Mouse (Mus musculus) CH12.LX (cell line): ENCODE results near the gene Gm45837.

Source experiments
- POLR2A ChIP-seq: IDR thresholded peaks from 2 replicates; pipeline ENCODE4 v1.6.1; 2011; ENCODE audit warnings: low read depth, mild to moderate bottlenecking, improper control_type of control experiment, low read length
- UBTF ChIP-seq: IDR thresholded peaks from 2 replicates; pipeline ENCODE4 v1.6.1; 2012; ENCODE audit warnings: low read depth, mild to moderate bottlenecking, inconsistent platforms, low read length, improper control_type of control experiment, moderate library complexity
- ZKSCAN1 ChIP-seq: IDR thresholded peaks from 2 replicates; pipeline ENCODE4 v1.6.1; 2012; ENCODE audit warnings: low read depth, inconsistent platforms, low read length, improper control_type of control experiment, borderline replicate concordance

DNA sequence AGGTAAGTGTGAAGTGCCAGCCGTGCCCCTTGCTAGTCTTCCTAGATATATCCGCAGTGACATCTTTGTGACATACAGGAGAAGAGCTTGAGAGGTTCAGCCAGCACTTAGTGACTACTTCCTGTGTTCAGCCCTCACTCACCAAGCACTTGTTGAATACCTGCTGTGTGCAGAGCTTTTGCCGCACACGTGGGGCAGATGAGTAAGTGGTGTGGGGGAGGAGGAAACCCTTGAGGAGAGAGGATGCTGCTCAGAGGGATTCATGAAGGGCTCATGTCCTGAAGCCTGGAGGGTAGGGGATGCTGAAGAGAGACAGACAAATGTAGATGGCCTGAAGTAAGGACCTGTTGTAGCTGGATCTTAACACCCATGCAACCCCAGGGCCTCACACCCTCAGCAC, 3.5 kb downstream of the Gm45837 start:
- TF ChIP-seq POLR2A (no peak), ZKSCAN1 (no peak), UBTF (no peak)
